Mouse (Mus musculus) left cerebral cortex, adult 6 months (tissue): ENCODE measurements around the gene Rabl3. TPM values are rescaled to one million over a fixed set of nuclear protein-coding genes. Genes with fewer than 3 reads are reported as not detected.

Experiments used
- long read RNA-seq, 2 experiments: library from polyadenylated mRNA; unstranded; transcript quantifications; one replicate each; pipeline ENCODE4 v2.0.0; 2019 to 2020
- polyA plus RNA-seq: library from polyadenylated mRNA; unstranded; fragments of <200 nt; fragmentation: Nextera tagmentation; gene quantifications from 2 replicates; pipeline ENCODE4 v1.2.3, GENCODE M21; 2021

Gene Rabl3
- 8.2 and 8.6 TPM in 2 replicates for polyA plus RNA-seq
- long read RNA-seq, experiment 1, full-length matches to known transcripts, result 67 of 73 reads
- long read RNA-seq, experiment 1, partial matches to known transcripts, result 4 of 73 reads
- long read RNA-seq, experiment 1, other reads (novel, unspliced or antisense), result 2 of 73 reads
- long read RNA-seq, experiment 2, transcript Rabl3-201 (8 exons, 2,031 nt), result major isoform, 11 of 15 reads
- long read RNA-seq, experiment 2, partial matches to known transcripts, result 1 of 15 reads
- long read RNA-seq, experiment 2, other reads (novel, unspliced or antisense), result 3 of 15 reads

GRCm38 (mm10) chr16:37539611-37540580, at the start of gene Rabl3, which contains the start of gene Gtf2e1:
Rabl3 (plus strand) TSS chr16:37539885.
Gtf2e1 (minus strand) TSS chr16:37539789.

GRCm38 (mm10) chr16:37579994-37580393, 40.3 kb downstream of the Rabl3 start, which contains the start of gene Hgd:
Hgd (plus strand) TSS chr16:37580153.

Other genes starting within 250 kb of the Rabl3 start
- gene Stxbp5l, start 154.9 kb upstream of the Rabl3 start, polyA plus RNA-seq, result 15.4 and 21.8 TPM in 2 replicates
- gene Gtf2e1, start 96 bp upstream of the Rabl3 start, polyA plus RNA-seq, result 11.5 and 11.8 TPM in 2 replicates
- gene Hgd, start 40.3 kb downstream of the Rabl3 start, polyA plus RNA-seq, result 0.26 TPM in 1 of 2 replicates, not detected in the other
- 292 and 297 TPM in 2 replicates for gene Ndufb4, start 114.6 kb downstream of the Rabl3 start, polyA plus RNA-seq
- gene Fstl1, start 237.0 kb downstream of the Rabl3 start, polyA plus RNA-seq, result 16.0 and 21.7 TPM in 2 replicates